Mouse (Mus musculus) T-helper 2 cell (primary cell): ENCODE data around the gene Scn11a.

Experiments
- in situ Hi-C: fragments of 300-600 bp; cut with MboI, MseI; formaldehyde crosslinking; loops from one replicate; pipeline ENCODE4 v1.15.1; 2025; ENCODE audit warnings: high pct_unique_total_duplicates

The Scn11a gene

GRCm38 (mm10) chr9:119825297-119825696, at the start of gene Scn11a:
Gene Scn11a (minus strand): TSS chr9:119825456.
- in situ Hi-C loops = no loop called here

DNA sequence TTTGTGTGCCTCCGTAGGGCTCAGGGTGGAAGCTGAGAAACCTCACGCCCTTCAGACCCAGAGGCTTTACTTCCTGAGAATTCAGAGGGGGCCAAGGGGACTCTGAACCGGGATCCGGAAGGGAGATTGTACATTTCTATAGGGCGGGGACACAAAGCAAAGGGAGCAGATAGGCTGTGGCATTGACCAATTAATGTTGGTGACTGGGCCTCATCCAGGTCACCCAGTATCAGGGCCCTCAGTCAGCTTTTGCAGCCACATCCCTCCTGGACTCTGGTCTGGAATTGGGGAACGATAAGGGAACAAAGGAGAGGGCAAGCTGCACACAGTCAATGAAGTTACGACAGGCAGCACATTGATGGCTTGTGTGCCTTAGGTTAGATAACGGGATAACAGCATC, 28.9 kb upstream of the Scn11a start:
- in situ Hi-C loops = no loop called here

GRCm38 (mm10) chr9:119853071-119853846, 28.0 kb upstream of the Scn11a start:
- in situ Hi-C loops = no loop called here

DNA sequence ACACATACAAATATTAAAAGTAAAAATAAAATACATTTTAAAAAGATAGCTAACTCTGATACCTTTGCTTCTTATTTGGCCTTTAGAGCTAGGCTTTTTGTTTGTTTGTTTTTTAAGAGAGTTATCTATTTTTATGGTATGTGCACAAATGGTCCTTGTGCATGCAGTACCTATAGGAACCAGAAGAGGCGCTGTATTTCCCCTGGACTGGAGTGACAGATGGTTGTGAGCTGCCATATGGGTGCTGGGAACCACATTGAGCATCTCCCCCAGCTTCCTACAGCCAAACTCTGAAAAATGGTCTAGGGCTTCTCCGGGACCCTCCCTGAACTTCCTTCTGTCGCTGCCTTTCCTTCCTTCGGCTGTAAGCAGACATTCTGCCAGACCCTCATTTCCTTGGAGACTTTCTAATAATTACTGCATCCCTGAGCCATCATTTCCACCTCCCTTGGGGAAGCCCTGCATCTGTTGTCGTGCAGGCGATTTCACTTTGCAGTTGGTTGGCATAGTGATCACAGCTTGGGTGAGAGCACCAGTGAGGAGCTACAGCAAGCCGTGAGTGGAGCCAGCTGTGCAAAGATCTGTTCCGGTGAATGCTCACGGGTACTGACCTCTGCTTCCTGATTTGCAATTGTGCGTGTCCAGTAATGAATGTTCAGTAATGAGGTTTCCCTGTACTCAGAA, 27.2 kb upstream of the Scn11a start:
- in situ Hi-C loops = no loop called here

- in situ Hi-C loops = loop anchor here (10.0 kb wide), 2 partner anchors 346 to 456 kb away; partner anchors contain the start of gene Myrip
These were observed 24.0 kb upstream of the Scn11a start for GRCm38 (mm10) chr9:119849214-119849613.

DNA sequence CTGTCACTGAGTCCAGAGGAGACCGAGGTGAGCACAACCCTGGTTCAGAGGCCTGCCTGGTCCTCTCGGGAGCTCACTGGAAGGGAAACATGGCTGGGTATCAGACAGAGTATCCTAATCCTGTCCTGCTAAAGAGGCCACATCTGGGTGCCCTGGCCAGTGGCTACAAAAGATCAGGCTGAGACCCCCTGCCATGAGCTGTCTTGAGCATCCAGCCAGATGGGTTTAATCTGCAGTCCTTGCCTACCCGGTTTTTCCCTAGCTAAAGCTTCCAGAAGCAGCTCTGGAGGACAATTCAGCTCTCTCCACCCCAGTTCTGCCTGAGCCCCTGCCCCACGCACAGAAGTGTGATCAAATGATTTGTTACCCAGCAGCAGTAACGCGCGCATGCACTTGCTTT, 23.4 kb upstream of the Scn11a start:
- in situ Hi-C loops = loop anchor here (10.0 kb wide), 2 partner anchors 346 to 456 kb away; partner anchors contain the start of gene Myrip

GRCm38 (mm10) chr9:119847187-119847586, 21.9 kb upstream of the Scn11a start:
- in situ Hi-C loops = loop anchor here (10.0 kb wide), 2 partner anchors 348 to 458 kb away; partner anchors contain the start of gene Myrip

DNA sequence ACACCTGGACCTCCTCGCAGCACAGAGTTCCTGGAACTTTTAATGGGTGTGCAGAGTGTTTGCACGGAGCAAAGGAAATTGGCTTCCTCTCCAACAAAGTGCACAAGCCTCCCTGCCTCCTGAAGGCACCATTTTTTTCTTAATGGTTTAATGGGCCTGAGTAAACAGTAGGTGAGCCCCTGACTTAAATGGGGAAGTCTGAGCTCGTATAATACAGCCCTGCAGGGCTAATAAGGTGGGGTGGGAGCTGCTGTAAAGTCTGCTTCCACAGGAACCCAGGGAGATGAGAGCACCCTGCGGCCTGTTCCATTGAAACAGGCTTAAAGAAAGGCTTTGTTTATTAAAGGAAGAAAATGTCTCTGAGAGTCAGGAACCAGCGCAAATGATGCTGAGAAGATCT, 19.5 kb upstream of the Scn11a start:
- in situ Hi-C loops = loop anchor here (10.0 kb wide), 2 partner anchors 350 to 460 kb away; partner anchors contain the start of gene Myrip

GRCm38 (mm10) chr9:119843549-119843948, 18.3 kb upstream of the Scn11a start:
- in situ Hi-C loops = loop anchor here (10.0 kb wide), 2 partner anchors 351 to 461 kb away; partner anchors contain the start of gene Myrip

DNA sequence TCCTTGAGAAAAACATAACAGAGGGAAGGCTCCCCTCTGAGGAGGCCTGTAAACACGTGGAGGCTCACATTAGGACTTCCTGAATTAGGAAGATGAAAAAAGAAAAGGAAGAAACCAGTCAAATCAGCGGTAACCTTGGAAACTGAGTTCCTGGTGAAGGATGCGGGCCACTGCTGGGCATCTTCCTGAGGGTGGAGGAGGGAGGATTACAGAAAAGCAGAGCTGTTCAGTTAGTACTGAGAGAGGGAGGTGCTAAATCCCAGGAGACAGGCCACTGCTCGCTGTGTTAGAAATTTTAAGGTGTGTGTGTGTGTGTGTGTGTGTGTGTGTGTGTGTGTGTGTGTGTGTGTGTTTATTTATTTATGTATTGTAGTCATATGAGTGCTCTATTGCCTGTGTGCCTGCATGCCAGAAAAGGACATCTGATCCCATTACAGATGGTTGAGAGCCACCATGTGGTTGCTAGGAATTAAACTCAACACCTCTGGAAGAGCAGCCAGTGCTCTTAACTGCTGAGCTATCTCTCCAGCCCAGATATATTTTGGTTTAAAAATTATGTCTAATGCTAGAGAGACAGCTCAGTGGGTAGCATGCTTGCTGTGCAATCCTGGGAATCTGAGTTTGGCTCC, 17.4 kb upstream of the Scn11a start:
- in situ Hi-C loops = loop anchor here (10.0 kb wide), 2 partner anchors 352 to 462 kb away; partner anchors contain the start of gene Myrip

- in situ Hi-C loops = loop anchor here (10.0 kb wide), 2 partner anchors 353 to 463 kb away; partner anchors contain the start of gene Myrip
These were observed 16.8 kb upstream of the Scn11a start for GRCm38 (mm10) chr9:119842091-119842490.

DNA sequence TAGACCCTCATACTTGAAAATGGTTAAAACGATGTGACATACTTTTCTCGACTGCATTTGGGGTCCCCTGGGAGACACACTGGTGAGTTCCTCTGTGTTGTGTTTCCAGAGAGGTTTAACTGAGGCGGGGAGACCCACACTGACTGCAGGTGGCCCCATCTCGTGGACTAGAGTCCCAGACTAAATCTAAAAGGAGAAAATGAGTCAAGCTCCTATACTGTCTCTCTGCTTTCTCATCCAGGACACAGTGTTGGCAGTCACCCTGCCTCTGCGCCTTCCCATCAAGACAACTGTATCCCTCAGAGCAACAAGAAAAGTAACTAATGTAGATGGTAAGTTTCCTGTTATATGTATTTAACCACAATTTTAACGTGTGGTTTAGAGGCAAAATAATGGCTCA, 15.9 kb upstream of the Scn11a start:
- in situ Hi-C loops = loop anchor here (10.0 kb wide), 2 partner anchors 354 to 464 kb away; partner anchors contain the start of gene Myrip

DNA sequence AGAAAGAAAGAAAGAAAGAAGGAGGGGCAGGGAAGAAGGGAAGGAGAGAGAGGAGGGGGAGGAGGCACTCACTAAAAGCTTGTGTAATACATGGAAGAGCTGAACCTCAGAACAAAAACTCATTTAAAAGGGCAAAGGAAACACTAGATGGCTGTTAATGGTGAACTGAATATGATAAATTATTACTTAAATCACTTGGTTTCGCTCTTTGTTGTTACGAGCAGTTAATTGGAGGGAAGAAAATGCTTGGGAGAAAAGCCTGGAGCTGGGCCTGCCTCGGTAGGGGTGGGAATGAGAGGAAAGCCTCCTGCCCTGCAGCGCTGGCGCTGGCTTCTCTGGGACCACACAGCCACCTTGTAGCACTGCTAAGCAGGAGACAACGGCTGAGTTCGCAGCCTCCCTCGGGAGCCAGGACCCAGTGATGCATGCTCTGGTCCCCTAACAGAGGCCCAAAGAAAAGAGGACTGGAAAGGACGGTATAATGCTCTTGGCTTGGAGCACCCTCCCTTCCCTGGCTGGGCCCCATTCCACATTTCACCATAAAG, 10.4 kb upstream of the Scn11a start:
- in situ Hi-C loops = no loop called here

DNA sequence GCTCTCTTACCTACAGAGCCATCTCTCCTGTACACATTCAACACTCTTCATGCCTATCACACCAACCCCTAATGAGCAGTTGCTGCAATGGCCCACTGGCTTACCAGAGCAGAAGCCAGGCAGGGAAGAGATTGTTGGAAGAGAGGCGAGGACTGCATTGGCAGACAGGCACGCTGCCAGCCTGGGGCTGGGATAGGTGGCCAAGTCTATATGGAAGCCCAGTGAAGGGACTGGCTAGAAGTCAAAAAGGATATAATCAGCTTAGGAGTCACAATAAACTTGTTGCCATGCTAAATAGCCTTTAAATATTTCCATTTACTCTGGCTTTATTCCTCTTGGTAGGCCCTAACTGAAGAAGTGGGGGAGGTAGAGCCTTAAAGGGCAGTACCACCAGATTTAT, 5.7 kb upstream of the Scn11a start:
- in situ Hi-C loops = no loop called here

DNA sequence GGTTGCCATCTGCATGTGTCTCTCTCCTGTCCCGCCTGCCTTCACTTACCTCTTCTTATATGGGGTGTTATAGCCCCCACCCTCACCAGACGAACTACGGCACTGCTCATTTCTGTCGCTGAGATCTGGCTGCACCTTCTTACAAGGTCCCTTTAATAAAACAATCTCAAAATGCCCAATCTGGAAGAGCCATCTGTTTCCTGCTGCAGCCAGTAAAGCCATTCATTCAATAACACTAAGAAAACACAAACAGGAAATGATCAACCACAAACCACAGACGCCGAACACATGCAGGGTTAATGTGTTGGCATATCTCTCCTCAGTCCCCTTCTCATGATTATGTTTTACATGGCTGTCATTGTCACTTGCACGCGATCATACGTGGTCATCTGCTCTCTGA, 1.5 kb downstream of the Scn11a start:
- in situ Hi-C loops = no loop called here

GRCm38 (mm10) chr9:119813631-119814030, 11.6 kb downstream of the Scn11a start:
- in situ Hi-C loops = no loop called here

- in situ Hi-C loops = no loop called here
These were observed 18.8 kb downstream of the Scn11a start for GRCm38 (mm10) chr9:119806491-119806890.

- in situ Hi-C loops = loop anchor here (5.0 kb wide), 1 partner anchor 83 kb away; no protein-coding TSS in a partner anchor
These were observed 20.8 kb downstream of the Scn11a start for GRCm38 (mm10) chr9:119804501-119804847.

DNA sequence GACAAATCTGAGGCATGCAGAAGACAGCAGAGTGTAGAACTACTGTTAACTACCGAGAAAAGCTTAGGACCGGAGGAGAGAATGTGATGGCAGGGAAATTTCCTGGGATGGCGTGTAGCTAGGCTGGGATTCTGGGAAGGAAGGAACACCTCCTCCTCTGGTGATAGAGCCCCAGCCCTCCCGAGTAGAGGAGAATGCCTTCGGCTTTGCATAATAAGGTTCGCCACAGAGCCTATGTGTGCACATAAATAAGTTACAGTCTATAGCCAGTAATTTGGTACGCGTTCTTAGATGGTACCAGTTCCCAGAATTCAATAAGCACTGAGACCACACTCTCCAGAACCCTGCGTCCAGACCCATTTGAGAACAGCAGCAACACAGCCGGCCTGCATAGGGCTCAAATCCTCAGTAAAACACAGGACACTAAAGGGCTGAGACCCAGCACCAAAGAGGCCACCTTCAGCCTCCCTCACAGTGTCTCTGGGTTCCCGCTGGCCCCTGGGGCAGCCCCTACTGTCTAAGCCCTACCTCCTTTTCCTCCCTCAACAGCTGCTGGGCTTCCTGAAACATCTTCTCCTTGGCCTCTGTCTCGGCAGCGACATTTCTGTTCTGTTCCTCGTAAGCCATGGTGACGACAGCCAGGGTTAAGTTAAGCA, 21.3 kb downstream of the Scn11a start:
- in situ Hi-C loops = loop anchor here (5.0 kb wide), 1 partner anchor 83 kb away; no protein-coding TSS in a partner anchor

GRCm38 (mm10) chr9:119803169-119803827, 22.0 kb downstream of the Scn11a start:
- in situ Hi-C loops = loop anchor here (5.0 kb wide), 1 partner anchor 84 kb away; no protein-coding TSS in a partner anchor
